Mouse (Mus musculus) liver, postnatal 0 days (tissue): Measurements from ENCODE around the gene Col6a6.

Source experiments
- CTCF ChIP-seq: sonication (generic); IDR thresholded peaks from 2 replicates; pipeline ENCODE4 v1.5.1; 2016; ENCODE audit warnings: antibody characterized with exemption, low read depth
- EP300 ChIP-seq: IDR thresholded peaks from 2 replicates; pipeline ENCODE4 v1.6.1; 2016; ENCODE audit warnings: antibody characterized with exemption, low read depth, mild to moderate bottlenecking

GRCm38 (mm10) chr9:105800286-105800685 lies 27.7 kb downstream of the Col6a6 start:
- no peak for TF ChIP-seq CTCF
- TF ChIP-seq EP300, result no peak
